Mouse (Mus musculus): ENCODE results near the gene Hspa5. TPM values are rescaled to one million over a fixed set of nuclear protein-coding genes. Genes with fewer than 3 reads are reported as not detected.
"Not testable (repeated sequence)": the region's sequence is repeated elsewhere in the genome, so short reads cannot be mapped to it uniquely, and the experiment has no call there.

Gene Hspa5
- polyA plus RNA-seq, 1 experiment from 2014 or later, result 450 TPM

GRCm38 (mm10) chr2:34809568-34809967 is 37.8 kb downstream of the Hspa5 start:
- ATAC-seq (ENCODE audit: low FRiP score, low TSS enrichment) (no peak), DNase-seq (no peak)
- H3K9ac ChIP-seq (replicated peaks; ENCODE audit: low read length), result no peak overlapping the region
- no peak overlapping the region for H3K27ac ChIP-seq (replicated peaks; ENCODE audit: low read depth, low read length)
- no peak overlapping the region for H3K4me2 ChIP-seq (ENCODE audit: low read length)
- peaks cover 67% of the 10 kb centered on the region for H3K36me3 ChIP-seq (ENCODE audit: control insufficient read depth, insufficient read depth, low read length)
- WGBS, result 98% methylated on average over 1 of the region's 1 CpGs
- no peak overlapping the region for H3K4me3 ChIP-seq (replicated peaks; ENCODE audit: low read depth, low read length)
- no peaks in the 10 kb centered on the region for H3K4me1 ChIP-seq (ENCODE audit: control insufficient read depth, insufficient read depth, low read length)
- no peaks in the 10 kb centered on the region for H3K9me3 ChIP-seq (ENCODE audit: control insufficient read depth, low read length)
- no peaks in the 10 kb centered on the region for H3K27me3 ChIP-seq (ENCODE audit: control insufficient read depth, insufficient read depth, low read length)

- Histone ChIP-seq H3K4me2 (ENCODE audit: low read length) (no peak overlapping the region), H3K4me3 (replicated peaks; ENCODE audit: low read depth, low read length) (no peak overlapping the region), H3K36me3 (ENCODE audit: control insufficient read depth, insufficient read depth, low read length) (peaks cover 71% of the 10 kb centered on the region), H3K9me3 (ENCODE audit: control insufficient read depth, low read length) (no peaks in the 10 kb centered on the region), H3K9ac (replicated peaks; ENCODE audit: low read length) (no peak overlapping the region), H3K27me3 (ENCODE audit: control insufficient read depth, insufficient read depth, low read length) (no peaks in the 10 kb centered on the region), H3K27ac (replicated peaks; ENCODE audit: low read depth, low read length) (no peak overlapping the region), H3K4me1 (ENCODE audit: control insufficient read depth, insufficient read depth, low read length) (no peaks in the 10 kb centered on the region)
- ATAC-seq (ENCODE audit: low FRiP score, low TSS enrichment) (no peak), DNase-seq (no peak)
- 94% methylated on average over 3 of the region's 3 CpGs for WGBS
Observed at GRCm38 (mm10) chr2:34810775-34811174, 39.0 kb downstream of the Hspa5 start.

GRCm38 (mm10) chr2:34812706-34813105 is 40.9 kb downstream of the Hspa5 start:
- Histone ChIP-seq H3K36me3 (ENCODE audit: control insufficient read depth, insufficient read depth, low read length) (peaks cover 62% of the 10 kb centered on the region), H3K27ac (replicated peaks; ENCODE audit: low read depth, low read length) (no peak overlapping the region), H3K9me3 (ENCODE audit: control insufficient read depth, low read length) (no peaks in the 10 kb centered on the region), H3K4me1 (ENCODE audit: control insufficient read depth, insufficient read depth, low read length) (no peaks in the 10 kb centered on the region), H3K27me3 (ENCODE audit: control insufficient read depth, insufficient read depth, low read length) (no peaks in the 10 kb centered on the region), H3K4me3 (replicated peaks; ENCODE audit: low read depth, low read length) (no peak overlapping the region), H3K9ac (replicated peaks; ENCODE audit: low read length) (no peak overlapping the region), H3K4me2 (ENCODE audit: low read length) (no peak overlapping the region)
- 93% methylated on average over 7 of the region's 7 CpGs for WGBS
- ATAC-seq (ENCODE audit: low FRiP score, low TSS enrichment) (no peak), DNase-seq (no peak)

GRCm38 (mm10) chr2:34815893-34816292 is 44.1 kb downstream of the Hspa5 start:
- not testable (repeated sequence) for H3K27ac ChIP-seq (replicated peaks; ENCODE audit: low read depth, low read length); H3K4me3 ChIP-seq (replicated peaks; ENCODE audit: low read depth, low read length); H3K4me1 ChIP-seq (ENCODE audit: control insufficient read depth, insufficient read depth, low read length); H3K9me3 ChIP-seq (ENCODE audit: control insufficient read depth, low read length); DNase-seq; H3K27me3 ChIP-seq (ENCODE audit: control insufficient read depth, insufficient read depth, low read length); H3K4me2 ChIP-seq (ENCODE audit: low read length); H3K9ac ChIP-seq (replicated peaks; ENCODE audit: low read length); ATAC-seq (ENCODE audit: low FRiP score, low TSS enrichment)
- peaks cover 51% of the 10 kb centered on the region for H3K36me3 ChIP-seq (ENCODE audit: control insufficient read depth, insufficient read depth, low read length)
- 92% methylated on average over 2 of the region's 2 CpGs for WGBS

- Histone ChIP-seq H3K27ac (replicated peaks; ENCODE audit: low read depth, low read length) (no peak overlapping the region), H3K9ac (replicated peaks; ENCODE audit: low read length) (no peak overlapping the region), H3K4me1 (ENCODE audit: control insufficient read depth, insufficient read depth, low read length) (no peaks in the 10 kb centered on the region), H3K36me3 (ENCODE audit: control insufficient read depth, insufficient read depth, low read length) (peaks cover 39% of the 10 kb centered on the region), H3K27me3 (ENCODE audit: control insufficient read depth, insufficient read depth, low read length) (no peaks in the 10 kb centered on the region), H3K4me3 (replicated peaks; ENCODE audit: low read depth, low read length) (no peak overlapping the region), H3K4me2 (ENCODE audit: low read length) (no peak overlapping the region), H3K9me3 (ENCODE audit: control insufficient read depth, low read length) (no peaks in the 10 kb centered on the region)
- WGBS, result 94% methylated on average over 2 of the region's 2 CpGs
- DNase-seq (no peak), ATAC-seq (ENCODE audit: low FRiP score, low TSS enrichment) (no peak)
Observed at GRCm38 (mm10) chr2:34818492-34818891, 46.7 kb downstream of the Hspa5 start.

GRCm38 (mm10) chr2:34825827-34826459 is 54.2 kb downstream of the Hspa5 start, which contains the start of gene Fbxw2:
Gene Fbxw2, minus strand, starts transcription at chr2:34826311.
- H3K27me3 ChIP-seq (ENCODE audit: control insufficient read depth, insufficient read depth, low read length), result no peaks in the 10 kb centered on the region
- no peaks in the 10 kb centered on the region for H3K9me3 ChIP-seq (ENCODE audit: control insufficient read depth, low read length)
- H3K9ac ChIP-seq (replicated peaks; ENCODE audit: low read length), result peak within 1 kb of the TSS; percentile 95
- DNase-seq, result peak; percentile 96
- H3K4me3 ChIP-seq (replicated peaks; ENCODE audit: low read depth, low read length), result peak within 1 kb of the TSS; percentile 95
- peak; percentile 93; the same call in 1 of the 2 replicates for ATAC-seq (ENCODE audit: low FRiP score, low TSS enrichment)
- H3K4me1 ChIP-seq (ENCODE audit: control insufficient read depth, insufficient read depth, low read length), result peaks cover 11% of the 10 kb centered on the region
- H3K36me3 ChIP-seq (ENCODE audit: control insufficient read depth, insufficient read depth, low read length), result peaks cover 13% of the 10 kb centered on the region
- H3K4me2 ChIP-seq (ENCODE audit: low read length), result peak within 1 kb of the TSS; percentile 70
- peak within 1 kb of the TSS; percentile 88 for H3K27ac ChIP-seq (replicated peaks; ENCODE audit: low read depth, low read length)
- WGBS, result under 1% methylated on average over 57 of the region's 57 CpGs

GRCm38 (mm10) chr2:34826460-34827231 is 54.9 kb downstream of the Hspa5 start:
- H3K27me3 ChIP-seq (ENCODE audit: control insufficient read depth, insufficient read depth, low read length), result no peaks in the 10 kb centered on the region
- H3K4me2 ChIP-seq (ENCODE audit: low read length), result peak overlapping the region; percentile 70
- no peak for DNase-seq
- no peaks in the 10 kb centered on the region for H3K9me3 ChIP-seq (ENCODE audit: control insufficient read depth, low read length)
- H3K27ac ChIP-seq (replicated peaks; ENCODE audit: low read depth, low read length), result peak overlapping the region; percentile 88
- peaks cover 8% of the 10 kb centered on the region for H3K36me3 ChIP-seq (ENCODE audit: control insufficient read depth, insufficient read depth, low read length)
- H3K4me1 ChIP-seq (ENCODE audit: control insufficient read depth, insufficient read depth, low read length), result peaks cover 11% of the 10 kb centered on the region
- 33% methylated on average over 20 of the region's 21 CpGs for WGBS
- H3K9ac ChIP-seq (replicated peaks; ENCODE audit: low read length), result peak overlapping the region; percentile 95
- H3K4me3 ChIP-seq (replicated peaks; ENCODE audit: low read depth, low read length), result peak overlapping the region; percentile 95
- peak; percentile 20; the same call in 1 of the 2 replicates for ATAC-seq (ENCODE audit: low FRiP score, low TSS enrichment)

All from midbrain, embryonic 14.5 days (tissue).